Mouse (Mus musculus) heart, postnatal 0 days (tissue): ENCODE results near the gene Pitpnm3.

Source experiments
- CTCF ChIP-seq: IDR thresholded peaks from 2 replicates; pipeline ENCODE4 v1.5.1; 2016; ENCODE audit warnings: antibody characterized with exemption, control low read depth, low read depth
- EP300 ChIP-seq: IDR thresholded peaks from 2 replicates; pipeline ENCODE4 v1.6.1; 2016; ENCODE audit warnings: antibody characterized with exemption, low read depth

GRCm38 (mm10) chr11:72027836-72028235 lies 107.7 kb downstream of the Pitpnm3 start:
- no peak for TF ChIP-seq CTCF
- no peak for TF ChIP-seq EP300
